ENCODE assay signal across 8 mouse cellular contexts in the genomic region with DNA sequence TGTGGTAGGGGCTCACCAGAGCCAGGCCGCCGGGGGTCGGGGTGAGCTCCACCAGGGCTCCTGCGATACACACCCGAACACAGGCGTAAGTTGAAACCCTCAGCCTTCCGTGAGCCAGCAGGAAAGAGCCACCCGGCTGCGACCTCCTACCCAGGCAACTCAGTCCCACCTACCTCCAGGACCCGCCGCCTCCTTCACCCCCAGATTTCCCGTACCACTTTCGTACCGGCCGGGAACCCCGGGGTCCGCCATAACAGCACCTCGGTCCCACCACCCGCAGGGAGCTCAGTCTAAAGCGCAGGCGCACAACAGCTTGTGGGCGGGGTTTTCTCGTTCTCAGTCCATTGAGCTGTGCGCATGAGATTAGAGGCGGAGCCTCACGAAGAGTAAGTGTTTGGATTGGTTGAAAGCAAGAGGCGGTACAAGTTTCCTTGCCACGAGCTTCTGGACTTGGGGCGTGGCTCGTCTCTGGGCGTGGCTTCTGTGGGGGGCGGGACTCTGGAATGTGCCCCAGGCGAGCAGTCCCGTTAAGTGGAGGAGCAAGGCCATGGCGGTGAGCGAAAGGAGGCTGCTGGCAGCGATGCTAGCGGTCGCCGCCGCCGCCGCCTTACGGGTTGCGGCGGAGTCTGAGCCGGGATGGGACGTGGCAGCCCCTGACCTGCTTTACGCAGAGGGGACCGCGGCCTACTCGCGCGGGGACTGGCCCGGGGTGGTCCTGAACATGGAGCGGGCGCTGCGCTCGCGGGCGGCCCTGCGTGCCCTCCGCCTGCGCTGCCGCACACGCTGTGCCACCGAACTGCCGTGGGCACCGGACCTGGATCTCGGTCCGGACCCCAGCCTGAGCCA. TPM values are rescaled to one million over a fixed set of nuclear protein-coding genes. Genes with fewer than 3 reads are reported as not detected.
DNase-seq lines count a peak whose midpoint lies in the region; ATAC-seq lines count a peak whose summit lies in the region.

A gene (minus strand): TSS at position 303 of the 846 bp plus-strand sequence.
A gene (plus strand): TSS at position 506 of the 846 bp plus-strand sequence.

- no peaks in the 10 kb centered on the region for H3K27me3 ChIP-seq in forebrain, embryonic 14.5 days (replicated peaks; ENCODE audit: control insufficient read depth, insufficient read depth, low read length)
- no peaks in the 10 kb centered on the region for H3K27me3 ChIP-seq in neural tube, embryonic 15.5 days (replicated peaks)

- WGBS in forebrain, embryonic 14.5 days: under 1% methylated on average over 68 of the region's 71 CpGs
- WGBS in neural tube, embryonic 15.5 days: under 1% methylated on average over 61 of the region's 71 CpGs

- peak within 1 kb of the TSS; percentile 82 for H3K9ac ChIP-seq in forebrain, embryonic 14.5 days (ENCODE audit: low read length)
- H3K9ac ChIP-seq in neural tube, embryonic 15.5 days (replicated peaks): peak within 1 kb of the TSS; percentile 72

- peak within 1 kb of the TSS; percentile 89 for H3K4me3 ChIP-seq in forebrain, embryonic 14.5 days (ENCODE audit: low read depth, low read length)
- peak within 1 kb of the TSS; percentile 87 for H3K4me3 ChIP-seq in neural tube, embryonic 15.5 days (replicated peaks)

- peak within 1 kb of the TSS; percentile 95 for H3K4me2 ChIP-seq in forebrain, embryonic 14.5 days (ENCODE audit: low read length)
- peak within 1 kb of the TSS; percentile 76 for H3K4me2 ChIP-seq in neural tube, embryonic 15.5 days

- peaks cover 16% of the 10 kb centered on the region; the same call in 1 of the 2 replicates for H3K36me3 ChIP-seq in forebrain, embryonic 14.5 days (ENCODE audit: control insufficient read depth, insufficient read depth, low read length)
- peaks cover 19% of the 10 kb centered on the region for H3K36me3 ChIP-seq in neural tube, embryonic 15.5 days

- intact Hi-C loops in heart, postnatal 14 days (cut with DNase I): no loop called here

- peak; percentile 99 for DNase-seq in ES-CJ7 (ENCODE audit: low read depth, low spot score)
- DNase-seq in cerebellum, adult 11 months: peak; percentile 99
- peak; percentile 100 for DNase-seq in forebrain, embryonic 14.5 days (ENCODE audit: low spot score)
- DNase-seq in heart, postnatal 14 days: peak; percentile 98 to 99
- peak; percentile 99 for DNase-seq in layer of hippocampus, adult 11-12 months (ENCODE audit: low spot score)
- peak; percentile 100 for DNase-seq in lung, adult 18-20 months
- DNase-seq in testis, postnatal 14 days (ENCODE audit: low spot score): peak; percentile 100

- no peaks in the 10 kb centered on the region for H3K9me3 ChIP-seq in forebrain, embryonic 14.5 days (replicated peaks; ENCODE audit: control insufficient read depth, low read length)
- no peaks in the 10 kb centered on the region for H3K9me3 ChIP-seq in neural tube, embryonic 15.5 days (replicated peaks)

- peak; percentile 98 for ATAC-seq in forebrain, embryonic 14.5 days
- ATAC-seq in neural tube, embryonic 15.5 days (ENCODE audit: low FRiP score): peak; percentile 98

- H3K4me1 ChIP-seq in forebrain, embryonic 14.5 days (ENCODE audit: control insufficient read depth, insufficient read depth, low read length): peaks cover 13% of the 10 kb centered on the region
- peaks cover 19% of the 10 kb centered on the region for H3K4me1 ChIP-seq in neural tube, embryonic 15.5 days

- H3K27ac ChIP-seq in forebrain, embryonic 14.5 days (ENCODE audit: low read depth, low read length): peak within 1 kb of the TSS; percentile 40; the same call in 1 of the 2 replicates
- H3K27ac ChIP-seq in neural tube, embryonic 15.5 days (replicated peaks): peak within 1 kb of the TSS; percentile 81

RNA-seq across cellular contexts. Expression of the first gene that starts in this region (rescaled TPM):
- 25.5 and 28.8 TPM in 2 replicates for polyA plus RNA-seq in forebrain, embryonic 14.5 days (2014; fragmentation: Nextera tagmentation; extraction: Ambion mirVana)
- total RNA-seq in heart, postnatal 14 days (2021): 10 to 100 TPM; 21.1 to 23.4 TPM
- 26.0 and 29.2 TPM in 2 replicates for polyA plus RNA-seq in neural tube, embryonic 15.5 days (2015; fragmentation: Nextera tagmentation; extraction: Ambion mirVana)

RNA-seq across cellular contexts. Expression of the second gene that starts in this region (rescaled TPM):
- 8.0 and 9.5 TPM in 2 replicates for polyA plus RNA-seq in forebrain, embryonic 14.5 days (2014; fragmentation: Nextera tagmentation; extraction: Ambion mirVana)
- total RNA-seq in heart, postnatal 14 days (2021): 10 to 100 TPM; 18.1 to 19.5 TPM
- polyA plus RNA-seq in neural tube, embryonic 15.5 days (2015; fragmentation: Nextera tagmentation; extraction: Ambion mirVana): 14.1 and 14.9 TPM in 2 replicates

Comparison
In these comparisons a context has a peak if more than half of its experiments do, and no peak if none do; other contexts are left out.
1. Peak in every context shown above with its lines: DNase-seq, ATAC-seq, H3K4me3 ChIP-seq and H3K27ac ChIP-seq.